Mouse (Mus musculus): ENCODE measurements around the gene Avil. TPM values are rescaled to one million over a fixed set of nuclear protein-coding genes. Genes with fewer than 3 reads are reported as not detected.
"Not testable (repeated sequence)": the region's sequence is repeated elsewhere in the genome, so short reads cannot be mapped to it uniquely, and the experiment has no call there.

Avil gene
- polyA plus RNA-seq, 1 experiment: not detected

- Histone ChIP-seq H3K4me1 (ENCODE audit: control insufficient read depth, insufficient read depth, low read length) (peaks cover 1% of the 10 kb centered on the region; the same call in 1 of the 2 replicates), H3K4me3 (replicated peaks; ENCODE audit: control insufficient read depth, low read depth, low read length) (no peak overlapping the region), H3K27ac (ENCODE audit: control insufficient read depth, insufficient read depth, low read depth, low read length, poor library complexity) (no peak overlapping the region)
- 85% methylated on average over 20 of the region's 20 CpGs for WGBS
- TF ChIP-seq CTCF (IDR thresholded peaks at IDR 0.05; ENCODE audit: control insufficient read depth, insufficient read depth, low read length) (no peak), POLR2A (IDR thresholded peaks at IDR 0.05; ENCODE audit: borderline replicate concordance, control insufficient read depth, low read depth, low read length) (no peak)
Observed at GRCm38 (mm10) chr10:127056490-127056889, 56.0 kb downstream of the Avil start.

GRCm38 (mm10) chr10:127058161-127058560 lies 57.7 kb downstream of the Avil start:
- Histone ChIP-seq H3K4me1 (ENCODE audit: control insufficient read depth, insufficient read depth, low read length) (peaks cover 1% of the 10 kb centered on the region; the same call in 1 of the 2 replicates), H3K4me3 (replicated peaks; ENCODE audit: control insufficient read depth, low read depth, low read length) (no peak overlapping the region), H3K27ac (ENCODE audit: control insufficient read depth, insufficient read depth, low read depth, low read length, poor library complexity) (no peak overlapping the region)
- peak; percentile 96 for TF ChIP-seq CTCF (IDR thresholded peaks at IDR 0.05; ENCODE audit: control insufficient read depth, insufficient read depth, low read length)
- no peak for TF ChIP-seq POLR2A (IDR thresholded peaks at IDR 0.05; ENCODE audit: borderline replicate concordance, control insufficient read depth, low read depth, low read length)
- under 1% methylated on average over 9 of the region's 9 CpGs for WGBS

- Histone ChIP-seq H3K27ac (ENCODE audit: control insufficient read depth, insufficient read depth, low read depth, low read length, poor library complexity) (no peak overlapping the region), H3K4me1 (ENCODE audit: control insufficient read depth, insufficient read depth, low read length) (peaks cover 1% of the 10 kb centered on the region; the same call in 1 of the 2 replicates), H3K4me3 (replicated peaks; ENCODE audit: control insufficient read depth, low read depth, low read length) (no peak overlapping the region)
- no peak for TF ChIP-seq POLR2A (IDR thresholded peaks at IDR 0.05; ENCODE audit: borderline replicate concordance, control insufficient read depth, low read depth, low read length)
- no peak for TF ChIP-seq CTCF (IDR thresholded peaks at IDR 0.05; ENCODE audit: control insufficient read depth, insufficient read depth, low read length)
- WGBS: 9% methylated on average over 8 of the region's 8 CpGs
Observed at GRCm38 (mm10) chr10:127058708-127059107, 58.2 kb downstream of the Avil start.

GRCm38 (mm10) chr10:127059174-127059967 lies 58.9 kb downstream of the Avil start:
- WGBS: 2% methylated on average over 69 of the region's 92 CpGs

GRCm38 (mm10) chr10:127059968-127060916 lies 59.7 kb downstream of the Avil start, which contains the start of gene March9:
Gene March9 (minus strand): TSS chr10:127060184.
- WGBS: 2% methylated on average over 67 of the region's 72 CpGs
- Histone ChIP-seq H3K4me3 (replicated peaks; ENCODE audit: control insufficient read depth, low read depth, low read length) (peak within 1 kb of the TSS; percentile 21), H3K27ac (ENCODE audit: control insufficient read depth, insufficient read depth, low read depth, low read length, poor library complexity) (no peak within 1 kb of the TSS), H3K4me1 (ENCODE audit: control insufficient read depth, insufficient read depth, low read length) (peaks cover under 1% of the 10 kb centered on the region; the same call in 1 of the 2 replicates)
- no peak for TF ChIP-seq POLR2A (IDR thresholded peaks at IDR 0.05; ENCODE audit: borderline replicate concordance, control insufficient read depth, low read depth, low read length)
- no peak for TF ChIP-seq CTCF (IDR thresholded peaks at IDR 0.05; ENCODE audit: control insufficient read depth, insufficient read depth, low read length)

More at GRCm38 (mm10) chr10:127059174-127059967, 58.9 kb downstream of the Avil start:
- H3K4me3 ChIP-seq (replicated peaks; ENCODE audit: control insufficient read depth, low read depth, low read length): no peak overlapping the region
- no peak for TF ChIP-seq CTCF (IDR thresholded peaks at IDR 0.05; ENCODE audit: control insufficient read depth, insufficient read depth, low read length)
- TF ChIP-seq POLR2A (IDR thresholded peaks at IDR 0.05; ENCODE audit: borderline replicate concordance, control insufficient read depth, low read depth, low read length): no peak
- H3K27ac ChIP-seq (ENCODE audit: control insufficient read depth, insufficient read depth, low read depth, low read length, poor library complexity): no peak overlapping the region
- H3K4me1 ChIP-seq (ENCODE audit: control insufficient read depth, insufficient read depth, low read length): peaks cover 1% of the 10 kb centered on the region; the same call in 1 of the 2 replicates

GRCm38 (mm10) chr10:127061085-127061484 lies 60.6 kb downstream of the Avil start:
- TF ChIP-seq POLR2A (IDR thresholded peaks at IDR 0.05; ENCODE audit: borderline replicate concordance, control insufficient read depth, low read depth, low read length): no peak
- no peak for TF ChIP-seq CTCF (IDR thresholded peaks at IDR 0.05; ENCODE audit: control insufficient read depth, insufficient read depth, low read length)
- WGBS: 67% methylated on average over 5 of the region's 5 CpGs
- no peaks in the 10 kb centered on the region; the same call in 1 of the 2 replicates for H3K4me1 ChIP-seq (ENCODE audit: control insufficient read depth, insufficient read depth, low read length)
- no peak overlapping the region for H3K27ac ChIP-seq (ENCODE audit: control insufficient read depth, insufficient read depth, low read depth, low read length, poor library complexity)
- H3K4me3 ChIP-seq (replicated peaks; ENCODE audit: control insufficient read depth, low read depth, low read length): no peak overlapping the region

GRCm38 (mm10) chr10:127061513-127061912 lies 61.0 kb downstream of the Avil start:
- WGBS: 75% methylated on average over 2 of the region's 2 CpGs
- no peak overlapping the region for H3K4me3 ChIP-seq (replicated peaks; ENCODE audit: control insufficient read depth, low read depth, low read length)
- TF ChIP-seq POLR2A (IDR thresholded peaks at IDR 0.05; ENCODE audit: borderline replicate concordance, control insufficient read depth, low read depth, low read length): no peak
- no peak for TF ChIP-seq CTCF (IDR thresholded peaks at IDR 0.05; ENCODE audit: control insufficient read depth, insufficient read depth, low read length)
- H3K27ac ChIP-seq (ENCODE audit: control insufficient read depth, insufficient read depth, low read depth, low read length, poor library complexity): no peak overlapping the region
- H3K4me1 ChIP-seq (ENCODE audit: control insufficient read depth, insufficient read depth, low read length): no peaks in the 10 kb centered on the region; the same call in 1 of the 2 replicates

- not testable (repeated sequence) for H3K4me1 ChIP-seq (ENCODE audit: control insufficient read depth, insufficient read depth, low read length); H3K4me3 ChIP-seq (replicated peaks; ENCODE audit: control insufficient read depth, low read depth, low read length); H3K27ac ChIP-seq (ENCODE audit: control insufficient read depth, insufficient read depth, low read depth, low read length, poor library complexity)
- WGBS: 74% methylated on average over 4 of the region's 4 CpGs
Observed at GRCm38 (mm10) chr10:127062101-127062500, 61.6 kb downstream of the Avil start.
